Mouse (Mus musculus) ES-E14 (cell line): ENCODE measurements around the gene Dbh.

Experiments used
- HCFC1 ChIP-seq: IDR thresholded peaks from 2 replicates; pipeline ENCODE4 v1.6.1; 2012; ENCODE audit warnings: low read length, inconsistent platforms, borderline replicate concordance; ENCODE audit not compliant: insufficient read depth
- ZC3H11A ChIP-seq: IDR thresholded peaks from 2 replicates; pipeline ENCODE4 v1.6.1; 2012; ENCODE audit warnings: low read depth, mild to moderate bottlenecking, inconsistent platforms, low read length, borderline replicate concordance
- ZNF384 ChIP-seq: IDR thresholded peaks from 2 replicates; pipeline ENCODE4 v1.6.1; 2012; ENCODE audit warnings: low read depth, low read length, inconsistent platforms

GRCm38 (mm10) chr2:27123121-27123520 is 41.9 kb upstream of the Dbh start:
- no peak for TF ChIP-seq HCFC1
- TF ChIP-seq ZC3H11A: no peak
- TF ChIP-seq ZNF384: no peak
